Mouse (Mus musculus) lung, adult 2 months (tissue): ENCODE data around the gene Mgat4a.

Experiments used
- CTCF ChIP-seq: fragments of 200-500 bp; IDR thresholded peaks from 2 replicates; pipeline ENCODE4 v1.5.1; 2011; ENCODE audit warnings: mild to moderate bottlenecking, low read length, control low read depth; ENCODE audit not compliant: insufficient read depth
- POLR2A ChIP-seq: fragments of 200-500 bp; IDR thresholded peaks from 2 replicates; pipeline ENCODE4 v1.6.1; 2011; ENCODE audit warnings: low read depth, mild to moderate bottlenecking, control low read depth, low read length, borderline replicate concordance; ENCODE audit errors: extremely low read depth

GRCm38 (mm10) chr1:37408678-37409077 lies 132.1 kb downstream of the Mgat4a start:
- no peak for TF ChIP-seq POLR2A
- no peak for TF ChIP-seq CTCF
